In genomic region chr19:46690387-46690786, GRCm38 (mm10) we compare ENCODE assay signal across 8 mouse cellular contexts. TPM values are rescaled to one million over a fixed set of nuclear protein-coding genes. Genes with fewer than 3 reads are reported as not detected.
DNase-seq lines count a peak whose midpoint lies in the region; ATAC-seq and TF ChIP-seq lines count a peak whose summit lies in the region.

No protein-coding gene starts in this region.

- peaks cover 10% of the 10 kb centered on the region for H3K4me1 ChIP-seq in heart, embryonic 15.5 days (replicated peaks)
- H3K4me1 ChIP-seq in G1E (ENCODE audit: insufficient read depth, low read depth, low read length): peaks cover 21% of the 10 kb centered on the region
- H3K4me1 ChIP-seq in hindbrain, embryonic 10.5 days (replicated peaks): peaks cover 13% of the 10 kb centered on the region
- no peaks in the 10 kb centered on the region for H3K4me1 ChIP-seq in midbrain, embryonic 11.5 days (ENCODE audit: control insufficient read depth, insufficient read depth, low read length)

- peak overlapping the region; percentile 96 for H3K4me3 ChIP-seq in heart, embryonic 15.5 days
- H3K4me3 ChIP-seq in G1E (ENCODE audit: low read depth, low read length): peak overlapping the region; percentile 85
- peak overlapping the region; percentile 75 for H3K4me3 ChIP-seq in hindbrain, embryonic 10.5 days
- H3K4me3 ChIP-seq in midbrain, embryonic 11.5 days (ENCODE audit: low read depth, low read length): peak overlapping the region; percentile 60

- WGBS in heart, embryonic 15.5 days: 72% methylated on average over 11 of the region's 11 CpGs
- WGBS in hindbrain, embryonic 10.5 days: 82% methylated on average over 11 of the region's 11 CpGs
- 78% methylated on average over 11 of the region's 11 CpGs for WGBS in midbrain, embryonic 11.5 days

- H3K27me3 ChIP-seq in heart, embryonic 15.5 days: no peaks in the 10 kb centered on the region
- H3K27me3 ChIP-seq in G1E (ENCODE audit: insufficient read depth, low read length): no peaks in the 10 kb centered on the region
- H3K27me3 ChIP-seq in hindbrain, embryonic 10.5 days (ENCODE audit: insufficient read depth, poor library complexity, severe bottlenecking): no peaks in the 10 kb centered on the region
- H3K27me3 ChIP-seq in midbrain, embryonic 11.5 days (ENCODE audit: control insufficient read depth, insufficient read depth, low read length): no peaks in the 10 kb centered on the region

- 0 out of 2 replicates have a peak overlapping the region, but pooled peaks have one; percentile 86 for H3K27ac ChIP-seq in heart, embryonic 15.5 days
- H3K27ac ChIP-seq in hindbrain, embryonic 10.5 days: peak overlapping the region; percentile 98
- H3K27ac ChIP-seq in midbrain, embryonic 11.5 days (ENCODE audit: low read depth, low read length): no peak overlapping the region

- no peak for ATAC-seq in heart, embryonic 15.5 days (replicated peaks; ENCODE audit: insufficient number of reproducible peaks, insufficient read depth, low FRiP score, low read depth)
- no peak for ATAC-seq in G1E (ENCODE audit: extremely low read depth, insufficient number of reproducible peaks, low FRiP score, poor library complexity, severe bottlenecking)
- peak; percentile 44 for ATAC-seq in midbrain, embryonic 11.5 days (ENCODE audit: low FRiP score)

- H3K9ac ChIP-seq in heart, embryonic 15.5 days: peak overlapping the region; percentile 96
- H3K9ac ChIP-seq in midbrain, embryonic 11.5 days (ENCODE audit: low read length): peak overlapping the region; percentile 80

- no peak for TF ChIP-seq CTCF in G1E (IDR thresholded peaks at IDR 0.05; ENCODE audit: low read depth, low read length)

- peak overlapping the region; percentile 76 for H3K4me2 ChIP-seq in heart, embryonic 15.5 days
- H3K4me2 ChIP-seq in midbrain, embryonic 11.5 days: peak overlapping the region; percentile 51

- intact Hi-C loops in heart, postnatal 10 days (cut with DNase I): no loop called here
- intact Hi-C loops in gastrocnemius, postnatal 14 days (cut with DNase I; ENCODE audit: low total_unique reads): no loop called here

- no peak for DNase-seq in heart, postnatal 10 days
- DNase-seq in G1E (ENCODE audit: low spot score): no peak
- DNase-seq in hindbrain, embryonic 10.5 days (ENCODE audit: low spot score): no peak
- peak; percentile 86 for DNase-seq in midbrain, embryonic 11.5 days (ENCODE audit: low spot score, missing footprints)
- DNase-seq in frontal cortex, postnatal 36 days (ENCODE audit: low spot score in 2 of 2): no peak
- no peak for DNase-seq in gastrocnemius, postnatal 14 days
- DNase-seq in adrenal gland, adult (ENCODE audit: inconsistent age in 2 of 2, low spot score in 1 of 2): no peak

- no peaks in the 10 kb centered on the region for H3K9me3 ChIP-seq in heart, embryonic 15.5 days (replicated peaks)
- no peaks in the 10 kb centered on the region for H3K9me3 ChIP-seq in G1E (replicated peaks)
- no peaks in the 10 kb centered on the region for H3K9me3 ChIP-seq in hindbrain, embryonic 10.5 days
- no peaks in the 10 kb centered on the region for H3K9me3 ChIP-seq in midbrain, embryonic 11.5 days (ENCODE audit: control insufficient read depth, low read length)

- 0 out of 2 replicates have a peak, but pooled peaks cover 3% of the 10 kb centered on the region for H3K36me3 ChIP-seq in heart, embryonic 15.5 days
- H3K36me3 ChIP-seq in G1E (replicated peaks): peaks cover 34% of the 10 kb centered on the region
- H3K36me3 ChIP-seq in hindbrain, embryonic 10.5 days: peaks cover 15% of the 10 kb centered on the region; the same call in 1 of the 2 replicates
- H3K36me3 ChIP-seq in midbrain, embryonic 11.5 days (ENCODE audit: control insufficient read depth, insufficient read depth, low read length): no peaks in the 10 kb centered on the region

RNA-seq across cellular contexts. Expression of gene Borcs7, which starts 0.7 kb away (rescaled TPM):
- 15.5 and 15.7 TPM in 2 replicates for polyA plus RNA-seq in heart, embryonic 15.5 days (2015; fragmentation: Nextera tagmentation; extraction: Ambion mirVana)
- total RNA-seq in heart, postnatal 10 days (2021): 10 to 100 TPM; 11.7 to 13.6 TPM
- 6.5 and 9.5 TPM in 2 replicates for total RNA-seq in G1E (2014; fragmentation: Nextera tagmentation)
- total RNA-seq in G1E (2017): 4.4 and 5.1 TPM in 2 replicates
- polyA plus RNA-seq in G1E (2012): 0.88 and 1.5 TPM in 2 replicates
- polyA plus RNA-seq in hindbrain, embryonic 10.5 days (2016; fragmentation: Nextera tagmentation; extraction: Ambion mirVana): 14.4 and 15.7 TPM in 2 replicates
- polyA plus RNA-seq in midbrain, embryonic 11.5 days (2014; fragmentation: Nextera tagmentation; extraction: Ambion mirVana): 15.3 and 16.2 TPM in 2 replicates
- 10 to 100 TPM; 14.3 to 16.2 TPM for total RNA-seq in gastrocnemius, postnatal 14 days (2021)

RNA-seq across cellular contexts. Expression of gene As3mt, which starts 16.9 kb away (rescaled TPM):
- polyA plus RNA-seq in heart, embryonic 15.5 days (2015; fragmentation: Nextera tagmentation; extraction: Ambion mirVana): 43.3 and 48.3 TPM in 2 replicates
- 10 to 100 TPM; 61.4 to 69.0 TPM for total RNA-seq in heart, postnatal 10 days (2021)
- total RNA-seq in G1E (2014; fragmentation: Nextera tagmentation) (not detected in 2 replicates), G1E (2017) (0.17 and 0.49 TPM in 2 replicates)
- polyA plus RNA-seq in G1E (2012): not detected in 2 replicates
- polyA plus RNA-seq in hindbrain, embryonic 10.5 days (2016; fragmentation: Nextera tagmentation; extraction: Ambion mirVana): 27.3 and 30.3 TPM in 2 replicates
- polyA plus RNA-seq in midbrain, embryonic 11.5 days (2014; fragmentation: Nextera tagmentation; extraction: Ambion mirVana): 33.8 and 37.6 TPM in 2 replicates
- total RNA-seq in gastrocnemius, postnatal 14 days (2021): 10 to 100 TPM; 68.1 to 80.9 TPM

RNA-seq across cellular contexts. Expression of gene Cyp17a1, which starts 17.4 kb away (rescaled TPM):
- polyA plus RNA-seq in heart, embryonic 15.5 days (2015; fragmentation: Nextera tagmentation; extraction: Ambion mirVana): 0.89 and 1.2 TPM in 2 replicates
- total RNA-seq in heart, postnatal 10 days (2021): not detected
- total RNA-seq in G1E (2014; fragmentation: Nextera tagmentation) (not detected in 2 replicates), G1E (2017) (0.06 and 0.22 TPM in 2 replicates)
- not detected in 2 replicates for polyA plus RNA-seq in G1E (2012)
- polyA plus RNA-seq in hindbrain, embryonic 10.5 days (2016; fragmentation: Nextera tagmentation; extraction: Ambion mirVana): not detected in 2 replicates
- not detected in 2 replicates for polyA plus RNA-seq in midbrain, embryonic 11.5 days (2014; fragmentation: Nextera tagmentation; extraction: Ambion mirVana)
- total RNA-seq in gastrocnemius, postnatal 14 days (2021): not detected

Comparison
In these comparisons a context has a peak if more than half of its experiments do, and no peak if none do; other contexts are left out.
1. RNA of gene As3mt, which starts 16.9 kb away (polyA plus RNA-seq): 43.3 to 48.3 TPM in heart, embryonic 15.5 days, 33.8 to 37.6 TPM in midbrain, embryonic 11.5 days and 27.3 to 30.3 TPM in hindbrain, embryonic 10.5 days; not detected in G1E; every median in the first group is over 10 times any median in the second.
2. Peak in every context shown above with its lines, with median percentiles within 50 percentile points of each other: H3K4me3 ChIP-seq.